Mouse (Mus musculus): ENCODE results near the gene Fam192a. TPM values are rescaled to one million over a fixed set of nuclear protein-coding genes. Genes with fewer than 3 reads are reported as not detected.

The Fam192a gene
- total RNA-seq (2021) = 10 to 100 TPM; 39.0 to 54.3 TPM

GRCm38 (mm10) chr8:94601607-94602385 lies at the start of gene Fam192a, which contains the start of gene Rspry1:
Gene Fam192a, minus strand, starts transcription at chr8:94601997.
Gene Rspry1, plus strand, starts transcription at chr8:94601937.
- intact Hi-C loops (cut with DNase I) = no loop called here
- peak; percentile 99 for DNase-seq

- no peak for DNase-seq
Measured at GRCm38 (mm10) chr8:94649496-94649895, 47.7 kb upstream of the Fam192a start.

DNA sequence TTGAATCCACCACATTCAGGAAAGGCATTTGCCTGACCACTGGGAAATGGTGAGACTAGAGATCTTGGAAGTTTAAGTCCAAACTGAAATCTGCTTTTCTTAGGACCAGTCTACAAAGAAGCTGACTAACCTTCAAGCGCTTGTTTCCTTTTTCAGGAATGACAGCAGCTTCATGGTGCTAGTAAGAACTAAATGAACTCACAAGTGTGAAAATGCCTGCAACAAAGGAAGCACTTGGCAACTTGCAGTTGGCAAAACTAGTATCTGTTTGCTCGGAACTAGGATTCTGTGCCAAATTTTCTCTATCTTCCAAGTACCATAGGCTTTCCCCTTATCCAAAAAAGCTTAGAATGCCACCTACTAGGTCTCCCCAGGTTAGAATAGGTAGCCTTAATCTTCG lies 44.4 kb upstream of the Fam192a start:
- intact Hi-C loops (cut with DNase I) = no loop called here
- no peak for DNase-seq

More at GRCm38 (mm10) chr8:94649496-94649895, 47.7 kb upstream of the Fam192a start:
- intact Hi-C loops (cut with DNase I) = no loop called here

DNA sequence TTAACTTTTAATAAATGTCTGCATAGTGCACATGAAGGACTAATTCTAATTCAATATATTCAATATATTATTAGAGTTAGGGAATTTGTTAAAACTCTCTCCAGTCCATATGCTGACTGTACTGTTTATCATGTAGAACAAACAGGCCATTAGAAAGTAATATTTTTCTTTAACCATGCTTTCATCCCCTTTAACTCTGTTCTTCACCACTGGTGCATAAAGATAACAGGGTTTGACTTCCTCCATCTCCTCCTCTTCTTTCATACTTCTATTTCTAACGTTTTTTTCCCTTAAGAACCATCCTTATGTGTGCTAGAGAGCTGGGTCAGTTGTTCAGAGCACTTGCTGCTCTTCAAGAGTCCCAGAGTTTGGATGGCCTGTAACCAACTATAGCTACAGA lies 43.4 kb upstream of the Fam192a start:
- intact Hi-C loops (cut with DNase I) = no loop called here
- DNase-seq = no peak

DNA sequence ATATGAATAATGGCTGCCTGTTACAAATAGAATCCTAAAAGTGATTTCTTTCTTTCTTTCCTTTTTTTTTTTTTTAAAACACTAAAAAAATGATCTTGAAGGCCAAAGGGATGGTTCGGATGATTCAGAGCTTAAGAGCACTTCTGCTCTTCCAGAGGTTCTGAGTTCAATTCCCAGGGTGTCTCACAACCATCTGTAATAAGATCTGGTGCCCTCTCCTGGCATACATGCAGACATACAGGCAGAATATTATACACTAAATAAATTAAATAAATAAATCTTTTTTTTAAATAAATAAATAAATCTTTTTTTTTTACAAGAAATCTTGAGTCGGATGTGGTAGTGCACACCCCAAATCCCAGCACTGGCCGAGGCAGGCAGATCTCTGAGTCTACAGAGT lies 40.1 kb upstream of the Fam192a start:
- no peak for DNase-seq
- intact Hi-C loops (cut with DNase I) = no loop called here

DNA sequence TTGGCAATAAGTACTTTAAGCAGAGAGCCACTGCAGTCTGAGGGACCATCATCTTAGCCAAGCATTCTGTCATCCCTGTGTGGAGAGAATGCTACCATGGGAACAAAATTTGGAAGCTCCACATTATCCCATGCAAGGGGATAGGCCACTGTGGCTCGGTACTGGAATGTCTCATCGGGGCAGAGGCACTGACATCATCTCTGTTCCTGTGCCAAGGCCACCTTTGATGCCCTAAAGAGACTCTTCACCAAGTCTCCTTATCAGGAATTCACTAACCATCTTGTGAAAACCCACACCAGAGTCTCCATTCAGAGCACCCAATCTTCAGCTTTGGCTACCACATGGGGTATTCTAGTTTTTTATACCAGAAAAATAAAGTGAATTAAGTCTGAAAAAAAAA lies 39.4 kb upstream of the Fam192a start:
- no peak for DNase-seq
- intact Hi-C loops (cut with DNase I) = no loop called here

DNA sequence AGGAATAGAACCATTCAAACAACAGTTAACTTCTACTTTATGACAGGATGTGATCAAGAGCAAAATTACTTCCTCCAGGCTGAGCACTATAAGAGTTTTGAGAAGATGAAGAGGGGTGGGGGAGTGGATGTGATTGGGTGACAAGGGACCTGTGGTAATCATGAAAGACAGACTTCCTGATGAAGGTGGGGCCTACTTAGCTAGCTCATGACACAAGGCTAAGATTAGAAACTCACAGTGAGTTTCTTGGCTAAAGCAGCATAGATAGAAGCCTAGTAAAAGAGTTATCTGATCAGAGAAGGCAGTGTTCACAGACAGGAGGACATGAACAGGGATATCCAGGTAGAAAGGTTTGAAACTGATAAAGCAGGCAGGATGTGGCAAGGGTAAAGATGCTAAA lies 32.4 kb upstream of the Fam192a start:
- intact Hi-C loops (cut with DNase I) = no loop called here
- DNase-seq = no peak

DNA sequence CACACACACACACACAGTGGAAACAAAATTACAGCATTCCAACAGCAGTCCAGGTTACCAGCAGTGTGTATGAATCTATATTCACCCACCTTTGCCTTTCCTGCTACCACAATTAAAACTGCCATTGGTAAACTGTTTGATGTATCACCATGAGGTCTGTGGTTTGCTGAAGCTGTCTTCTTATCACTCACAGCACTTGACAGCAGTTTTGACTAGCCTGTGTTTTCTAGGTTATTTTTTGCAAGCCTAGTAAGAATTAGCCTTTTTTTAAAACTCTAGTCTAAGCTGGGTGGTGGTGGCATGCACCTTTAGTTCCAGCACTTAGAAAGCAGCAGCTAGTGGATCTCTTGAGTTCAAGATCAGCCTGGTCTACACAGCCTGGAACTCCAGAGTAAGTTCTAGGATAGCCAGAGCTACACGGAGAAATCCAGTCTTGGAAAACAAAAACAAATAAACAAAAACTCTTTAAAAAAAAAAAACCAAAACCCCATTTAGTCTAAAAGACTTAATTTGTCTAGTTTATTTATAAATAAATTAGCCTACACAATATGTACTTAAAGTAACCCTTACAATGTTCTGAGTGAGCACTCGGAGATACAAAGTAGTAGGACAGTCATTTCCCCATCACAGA lies 31.9 kb upstream of the Fam192a start:
- no peak for DNase-seq
- intact Hi-C loops (cut with DNase I) = no loop called here

DNA sequence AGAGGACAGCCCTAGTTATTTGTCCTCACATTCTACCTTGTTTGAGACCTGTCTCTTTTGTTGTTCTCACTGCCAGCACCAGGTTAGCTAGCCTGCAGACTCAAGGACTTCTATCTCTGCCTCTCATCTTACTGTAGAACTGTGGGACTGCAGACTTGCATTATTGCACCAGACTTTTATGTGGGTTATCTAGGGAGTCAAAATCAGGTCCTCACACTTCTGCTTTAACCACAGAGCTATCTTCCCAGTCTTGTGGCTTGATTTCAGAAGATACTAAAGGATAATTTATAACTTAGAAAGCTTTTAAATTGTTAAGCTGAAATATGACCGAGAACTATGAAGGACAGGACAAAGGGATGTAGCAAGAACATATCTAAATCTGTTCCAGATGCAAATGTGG lies 23.1 kb upstream of the Fam192a start:
- intact Hi-C loops (cut with DNase I) = no loop called here
- no peak for DNase-seq

- DNase-seq = no peak
- intact Hi-C loops (cut with DNase I) = no loop called here
Measured at GRCm38 (mm10) chr8:94607064-94607463, 5.3 kb upstream of the Fam192a start.

- intact Hi-C loops (cut with DNase I) = no loop called here
- no peak for DNase-seq
Measured at GRCm38 (mm10) chr8:94604030-94604429, 2.2 kb upstream of the Fam192a start.

- DNase-seq = peak; percentile 24
Measured at GRCm38 (mm10) chr8:94602471-94603131, 804 bp upstream of the Fam192a start.

DNA sequence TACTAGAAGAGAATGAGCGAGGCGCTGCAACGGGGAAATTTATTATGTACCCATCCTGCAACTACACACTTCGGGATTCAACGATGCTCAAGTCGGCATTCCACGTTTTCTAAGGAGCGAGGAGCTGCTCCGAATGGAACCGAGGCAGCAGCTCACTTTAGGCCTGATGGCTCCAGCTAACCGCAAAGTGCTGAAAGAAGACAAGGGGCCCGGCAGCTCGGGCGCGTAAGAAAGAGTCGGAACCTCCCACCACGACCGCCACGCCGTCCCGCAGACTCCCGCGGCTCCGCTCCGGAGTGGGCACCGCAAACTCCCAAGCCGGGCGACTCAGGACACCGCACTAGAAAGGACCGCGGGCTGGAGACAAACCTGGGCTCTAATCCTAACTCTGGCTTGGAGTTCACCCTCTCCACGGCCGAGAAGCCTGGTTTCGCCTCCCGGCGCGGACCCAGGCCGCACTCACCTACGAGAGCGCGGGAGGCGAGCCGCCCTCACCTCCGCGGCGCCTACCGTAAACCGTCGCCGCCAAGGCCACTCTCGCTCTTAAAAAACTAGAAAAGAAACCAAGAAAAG lies 677 bp downstream of the Fam192a start:
- intact Hi-C loops (cut with DNase I) = no loop called here
- DNase-seq = peak; percentile 18

More at GRCm38 (mm10) chr8:94602471-94603131, 804 bp upstream of the Fam192a start:
- intact Hi-C loops (cut with DNase I) = no loop called here

DNA sequence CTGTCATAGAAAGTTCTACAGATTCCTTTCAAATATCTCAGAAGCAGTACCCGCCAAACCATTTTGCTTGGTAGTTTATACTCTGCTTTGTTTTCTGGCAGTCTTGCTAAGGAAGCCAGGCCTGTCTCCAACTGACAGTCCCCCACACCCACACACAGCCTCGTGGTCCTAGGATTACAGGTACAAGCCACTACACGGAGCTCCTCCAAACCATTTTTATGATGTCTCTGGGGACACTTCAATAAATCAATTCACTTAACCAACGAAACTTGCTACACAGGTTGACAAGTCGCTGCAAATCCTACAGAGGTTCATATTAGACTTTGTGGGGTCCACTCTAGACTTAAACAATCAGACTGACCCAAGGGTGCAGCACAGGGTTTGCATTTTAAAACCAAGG lies 1.3 kb downstream of the Fam192a start:
- intact Hi-C loops (cut with DNase I) = no loop called here
- no peak for DNase-seq

DNA sequence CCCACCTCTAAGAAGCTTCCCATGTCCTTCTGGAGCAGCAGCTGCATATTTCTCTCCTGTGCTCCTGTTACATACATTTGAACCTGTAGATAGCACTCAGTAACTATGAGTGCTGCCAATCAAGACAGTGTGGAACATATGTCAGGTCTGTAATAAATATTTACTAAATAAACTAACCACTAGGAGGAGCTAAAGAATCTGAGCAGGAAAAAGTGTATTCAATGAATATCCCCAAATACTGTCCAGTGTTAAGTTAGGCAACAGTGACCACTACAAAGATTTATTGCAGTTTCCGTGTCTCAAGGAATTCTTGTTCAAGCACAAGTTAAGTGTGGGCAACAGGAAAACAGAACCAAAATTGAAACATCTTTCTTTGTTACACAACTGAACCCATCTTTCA lies 7.6 kb downstream of the Fam192a start:
- DNase-seq = no peak
- intact Hi-C loops (cut with DNase I) = no loop called here

DNA sequence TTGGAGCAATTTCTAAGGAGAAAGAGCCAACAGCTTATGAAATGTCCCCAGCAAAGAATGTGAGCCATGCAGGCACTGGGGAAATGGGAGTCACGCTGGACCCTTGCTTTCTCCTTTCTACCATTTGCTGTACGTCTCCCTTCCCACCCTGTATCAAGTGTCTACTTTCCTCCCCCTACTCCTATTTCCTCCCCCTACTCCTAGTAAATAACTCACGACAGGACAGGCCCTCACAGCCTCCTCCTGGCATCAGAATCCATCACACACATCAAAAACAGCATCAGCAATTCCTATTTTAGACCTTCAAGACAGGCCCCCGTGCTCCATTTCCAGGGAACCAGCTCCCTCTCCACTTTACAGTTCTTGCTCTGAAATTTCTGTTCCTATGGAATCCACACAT lies 10.1 kb downstream of the Fam192a start:
- intact Hi-C loops (cut with DNase I) = no loop called here
- no peak for DNase-seq

DNA sequence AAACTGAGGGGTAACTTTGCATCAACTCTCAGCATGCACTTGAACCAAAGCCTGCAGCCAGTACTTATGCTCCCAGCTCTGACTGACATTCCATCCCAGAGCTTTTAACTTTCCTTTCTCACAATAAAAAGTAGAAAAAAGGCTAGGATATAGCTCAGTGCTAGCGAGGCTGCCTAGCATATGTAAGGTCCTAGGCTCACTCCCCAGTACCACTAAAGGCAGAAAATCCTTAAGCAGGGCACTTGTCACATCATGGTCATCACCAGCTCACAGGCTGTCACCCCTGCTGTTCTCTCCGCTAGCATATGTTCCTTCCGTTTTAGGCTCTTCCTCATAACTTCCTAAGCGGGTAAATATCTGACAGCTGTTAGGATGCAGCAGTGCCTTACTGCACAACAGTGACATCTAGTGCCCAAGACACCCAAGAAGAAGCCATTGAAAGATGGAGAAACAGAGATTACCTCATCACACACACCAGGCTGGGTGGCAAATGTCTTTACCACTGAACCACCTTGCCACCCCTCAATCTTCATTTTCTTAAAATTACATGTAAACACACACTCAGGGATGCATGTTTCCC lies 17.5 kb downstream of the Fam192a start:
- peak; percentile 56 for DNase-seq
- intact Hi-C loops (cut with DNase I) = loop anchor here (10.0 kb wide), 1 partner anchor 250 kb away; no protein-coding TSS in a partner anchor

GRCm38 (mm10) chr8:94582569-94582968 lies 19.2 kb downstream of the Fam192a start:
- intact Hi-C loops (cut with DNase I) = loop anchor here (10.0 kb wide), 1 partner anchor 248 kb away; no protein-coding TSS in a partner anchor
- DNase-seq = no peak

DNA sequence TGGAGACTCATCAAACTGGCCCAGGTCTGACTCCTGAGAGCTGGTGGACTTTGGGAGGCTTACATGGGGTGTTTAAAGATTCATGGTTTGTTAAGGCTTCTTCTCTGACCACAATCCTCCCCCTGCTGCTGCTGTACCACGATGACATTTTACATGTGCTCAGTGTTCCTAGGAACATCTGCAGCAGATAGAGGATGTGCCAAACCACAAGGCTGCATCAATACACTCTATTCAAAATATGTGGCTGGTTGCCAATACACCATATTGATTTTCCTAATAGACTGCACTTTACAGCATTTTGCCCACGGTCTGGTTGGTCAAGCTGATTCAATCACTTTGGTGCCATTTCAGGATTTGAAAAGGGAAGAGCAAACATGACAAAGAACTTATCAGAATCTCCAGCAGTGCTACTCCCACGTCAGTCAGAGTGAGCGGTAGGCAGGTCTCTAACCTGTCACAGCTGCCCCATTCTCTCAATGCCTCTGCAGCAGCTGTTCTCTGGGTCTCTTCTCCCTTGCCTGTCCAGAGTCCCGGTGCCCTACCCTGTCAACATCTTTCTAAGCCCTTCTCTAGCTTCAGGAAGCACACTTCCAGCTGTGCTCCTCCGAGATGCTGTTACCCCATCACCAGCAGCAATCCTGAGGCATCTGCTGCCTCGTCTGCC lies 19.8 kb downstream of the Fam192a start:
- no peak for DNase-seq
- intact Hi-C loops (cut with DNase I) = loop anchor here (10.0 kb wide), 1 partner anchor 247 kb away; no protein-coding TSS in a partner anchor

DNA sequence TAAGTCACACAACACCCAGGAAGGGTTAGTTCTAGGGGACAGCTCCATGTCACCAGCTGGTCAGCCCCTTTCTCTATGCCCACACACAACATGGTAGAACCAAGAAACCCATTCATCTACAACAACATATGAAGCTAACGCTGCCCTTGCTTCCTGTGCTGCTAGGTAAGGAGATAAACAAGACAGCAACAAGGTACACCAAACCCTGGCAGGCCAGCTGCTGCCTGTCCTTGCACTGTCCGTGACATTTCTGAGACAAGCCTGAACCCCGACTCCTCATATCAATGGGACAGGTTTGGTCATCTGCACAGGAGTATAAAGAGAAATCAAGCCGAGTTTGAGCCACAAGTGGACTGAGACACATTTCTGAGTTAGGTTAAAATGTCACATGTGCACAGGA lies 26.6 kb downstream of the Fam192a start:
- intact Hi-C loops (cut with DNase I) = no loop called here
- DNase-seq = no peak

Measured in left cerebral cortex, postnatal 4 days (tissue).